Mouse (Mus musculus) liver, embryonic 13.5 days (tissue): ENCODE measurements around the gene Parg. TPM values are rescaled to one million over a fixed set of nuclear protein-coding genes. Genes with fewer than 3 reads are reported as not detected.
A peak's percentile ranks its signal among the peaks of the same experiment; 100 is the strongest.
"Not testable (repeated sequence)": the region's sequence is repeated elsewhere in the genome, so short reads cannot be mapped to it uniquely, and the experiment has no call there.

Experiments
- ATAC-seq: fragments of 200-750 bp; cut with Nextera tagmentation; 2 replicates; pipeline ENCODE4 v1.8.0; 2017; ENCODE audit warnings: low read depth, mild to moderate bottlenecking, moderate number of reproducible peaks, moderate library complexity
- DNase-seq: peaks from one replicate; pipeline ENCODE4 v3.0.0; 2022
- H3K27ac ChIP-seq: fragments of 300-500 bp; sonication (generic); 2 replicates; pipeline ENCODE4 v1.5.1; 2015; ENCODE audit warnings: moderate library complexity, mild to moderate bottlenecking, inconsistent platforms
- H3K27me3 ChIP-seq: fragments of 300-500 bp; sonication (generic); 2 replicates; pipeline ENCODE4 v1.6.1; 2015; ENCODE audit warnings: mild to moderate bottlenecking, inconsistent platforms
- H3K36me3 ChIP-seq: fragments of 300-500 bp; sonication (generic); 2 replicates; pipeline ENCODE4 v1.6.1; 2015; ENCODE audit warnings: mild to moderate bottlenecking, inconsistent platforms
- H3K4me1 ChIP-seq: fragments of 300-500 bp; sonication (generic); replicated peaks from 2 replicates; pipeline ENCODE4 v1.6.1; 2015; ENCODE audit warnings: inconsistent platforms
- H3K4me2 ChIP-seq: fragments of 300-500 bp; sonication (generic); 2 replicates; pipeline ENCODE4 v1.6.1; 2015; ENCODE audit warnings: inconsistent platforms, mild to moderate bottlenecking, moderate library complexity
- H3K4me3 ChIP-seq: fragments of 300-500 bp; sonication (generic); replicated peaks from 2 replicates; pipeline ENCODE4 v1.5.1; 2015; ENCODE audit warnings: mild to moderate bottlenecking, inconsistent platforms
- H3K9ac ChIP-seq: fragments of 300-500 bp; sonication (generic); 2 replicates; pipeline ENCODE4 v1.6.1; 2015; ENCODE audit warnings: mild to moderate bottlenecking, inconsistent platforms
- H3K9me3 ChIP-seq: fragments of 300-500 bp; sonication (generic); replicated peaks from 2 replicates; pipeline ENCODE4 v1.6.1; 2016; ENCODE audit warnings: inconsistent platforms
- WGBS: fragments of 180-500 bp; shearing (Covaris S2); methylation state at CpG from one replicate; pipeline ENCODE4 v1.1.7; 2015; ENCODE audit not compliant: insufficient replicate concordance; 5-methylcytosine and 5-hydroxymethylcytosine counted together
- polyA plus RNA-seq: library from polyadenylated mRNA; unstranded; fragments of >200 nt; fragmentation: Nextera tagmentation; extraction: Ambion mirVana; gene quantifications from 2 replicates; pipeline ENCODE4 v1.2.1, GENCODE M21; 2015

The Parg gene
- polyA plus RNA-seq, 1 experiment from 2014 or later, result 14.6 TPM

DNA sequence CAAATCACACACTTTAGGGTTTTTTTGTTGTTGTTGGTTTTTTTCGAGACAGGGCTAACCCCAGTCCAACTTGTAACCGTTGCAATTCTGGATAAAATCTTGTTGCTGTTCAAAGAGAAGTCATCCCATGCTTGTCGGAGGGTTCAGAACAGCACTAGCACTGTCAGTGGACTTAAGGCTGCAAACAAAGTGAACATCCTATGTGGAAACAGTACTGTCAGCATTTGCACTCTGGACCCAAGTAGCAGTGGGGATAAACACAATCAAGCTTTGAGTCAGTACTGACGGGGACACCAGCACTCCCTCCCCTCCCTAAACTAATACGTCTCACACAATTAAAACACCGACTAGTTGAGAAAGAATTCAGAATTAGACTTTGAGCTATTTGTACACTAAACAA, 20.9 kb upstream of the Parg start:
- H3K4me2 ChIP-seq, result no peak overlapping the region
- WGBS, result 78% methylated on average over 6 of the region's 6 CpGs
- H3K27ac ChIP-seq, result no peak overlapping the region
- H3K9ac ChIP-seq, result no peak overlapping the region
- H3K4me1 ChIP-seq, result peaks cover 13% of the 10 kb centered on the region; the same call in 1 of the 2 replicates
- no peak overlapping the region for H3K4me3 ChIP-seq
- no peaks in the 10 kb centered on the region for H3K27me3 ChIP-seq
- H3K36me3 ChIP-seq, result peaks cover 75% of the 10 kb centered on the region
- no peak for DNase-seq
- H3K9me3 ChIP-seq, result no peaks in the 10 kb centered on the region
- ATAC-seq, result no peak

DNA sequence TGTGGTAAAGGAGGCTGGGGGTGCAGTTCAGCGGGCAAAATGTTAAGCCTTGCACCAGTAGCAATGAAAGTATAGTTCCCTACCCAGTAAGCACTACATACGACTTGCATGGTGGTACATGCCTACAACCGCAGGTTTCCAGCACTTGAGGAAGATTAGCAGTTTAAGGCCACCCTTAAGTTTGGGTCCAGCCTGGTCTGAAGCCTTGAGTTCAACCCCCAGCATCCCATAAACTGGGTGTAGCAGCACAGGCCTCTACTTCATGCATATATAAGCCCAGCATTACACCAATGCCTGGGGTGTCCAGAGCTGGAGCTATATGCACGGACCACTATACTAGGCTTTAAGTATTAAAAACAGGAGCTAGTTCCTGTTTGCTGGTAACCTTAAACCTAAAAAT, 17.9 kb upstream of the Parg start:
- Histone ChIP-seq H3K4me2 (no peak overlapping the region), H3K4me3 (no peak overlapping the region), H3K4me1 (peaks cover 13% of the 10 kb centered on the region; the same call in 1 of the 2 replicates), H3K36me3 (peaks cover 91% of the 10 kb centered on the region), H3K27ac (no peak overlapping the region), H3K27me3 (no peaks in the 10 kb centered on the region), H3K9me3 (no peaks in the 10 kb centered on the region), H3K9ac (no peak overlapping the region)
- ATAC-seq, result no peak
- DNase-seq, result no peak
- 90% methylated on average over 4 of the region's 4 CpGs for WGBS

DNA sequence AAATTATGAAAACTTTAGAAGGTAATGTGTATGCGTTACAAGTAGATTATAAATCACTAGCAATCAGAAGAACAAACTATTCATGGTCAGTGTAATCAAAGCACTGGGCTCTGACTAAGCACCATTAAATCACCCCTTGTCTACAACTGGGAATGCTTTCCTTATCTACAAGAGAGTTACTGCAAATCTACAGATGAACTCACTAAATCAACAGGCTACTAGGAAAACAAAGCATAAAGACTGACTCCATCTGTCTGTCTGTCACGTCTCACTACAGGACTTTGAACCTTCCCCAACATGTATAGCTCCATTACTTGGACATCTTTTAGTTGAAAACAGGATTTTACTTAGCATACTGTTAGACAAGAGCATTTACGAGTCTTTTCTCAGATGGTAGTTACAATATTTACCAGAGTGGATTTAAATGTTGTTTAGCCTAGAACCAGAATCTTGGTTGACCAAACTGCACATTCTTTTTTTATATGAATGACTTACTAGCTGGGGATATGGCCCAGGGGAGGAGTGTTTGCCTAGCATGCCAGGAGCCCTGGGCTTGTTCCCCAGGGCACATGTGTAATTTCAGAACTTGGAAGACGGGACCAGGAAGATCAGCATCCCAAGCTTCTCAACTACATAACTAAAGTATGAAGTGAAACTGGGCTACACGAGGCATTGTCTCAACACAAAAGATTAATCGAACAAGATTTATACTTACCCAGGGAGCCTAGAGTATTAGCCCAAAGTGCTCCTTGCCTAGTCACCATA, 10.9 kb upstream of the Parg start:
- Histone ChIP-seq H3K9ac (no peak overlapping the region), H3K4me3 (no peak overlapping the region), H3K9me3 (no peaks in the 10 kb centered on the region), H3K4me2 (no peak overlapping the region), H3K36me3 (peaks cover 79% of the 10 kb centered on the region), H3K27me3 (no peaks in the 10 kb centered on the region), H3K4me1 (peaks cover 6% of the 10 kb centered on the region), H3K27ac (peak overlapping the region; percentile 43; the same call in 1 of the 2 replicates)
- DNase-seq, result no peak
- no peak for ATAC-seq
- 81% methylated on average over 6 of the region's 6 CpGs for WGBS

DNA sequence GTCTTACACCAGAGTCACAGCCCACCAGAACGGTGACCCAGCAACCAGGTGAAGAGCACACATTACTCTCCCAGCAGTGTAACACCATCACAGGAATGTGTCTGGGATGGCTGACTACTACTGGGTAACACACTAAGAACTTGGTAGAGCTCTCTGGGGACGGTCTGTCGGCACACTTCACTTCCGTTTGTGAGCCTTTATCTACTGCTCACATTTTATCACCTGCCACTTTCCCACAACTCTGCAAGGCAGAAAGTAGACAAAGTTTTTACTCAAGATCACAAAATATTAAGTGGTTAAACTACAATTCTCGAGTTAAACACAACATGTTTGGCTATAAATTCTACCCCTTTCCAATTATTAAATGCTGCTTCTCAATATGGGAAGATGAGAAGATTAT, 9.8 kb upstream of the Parg start:
- WGBS, result 50% methylated on average over 5 of the region's 5 CpGs
- Histone ChIP-seq H3K4me1 (peaks cover 6% of the 10 kb centered on the region), H3K36me3 (peaks cover 75% of the 10 kb centered on the region), H3K4me3 (no peak overlapping the region), H3K27me3 (no peaks in the 10 kb centered on the region), H3K9ac (no peak overlapping the region), H3K9me3 (no peaks in the 10 kb centered on the region), H3K4me2 (no peak overlapping the region), H3K27ac (peak overlapping the region; percentile 37; the same call in 1 of the 2 replicates)
- DNase-seq (no peak), ATAC-seq (no peak)

DNA sequence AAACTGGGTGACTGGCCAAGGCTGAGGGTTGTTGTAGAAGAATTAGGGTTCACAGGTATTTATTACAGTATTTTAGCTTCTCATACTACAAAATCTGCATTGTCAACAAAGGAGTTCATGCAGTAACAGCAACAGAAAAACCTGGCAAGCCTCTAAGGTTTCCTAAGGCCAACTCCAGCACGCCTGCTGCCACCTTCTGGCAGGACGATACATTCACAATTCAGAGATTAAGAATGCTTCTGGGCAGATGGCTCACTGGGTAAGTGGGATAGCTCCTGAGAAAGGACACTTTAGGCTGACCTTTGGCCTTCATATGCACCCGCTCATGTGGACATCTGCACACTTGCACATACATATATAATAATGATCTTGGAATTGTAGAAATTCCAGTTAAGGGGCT, 9.3 kb upstream of the Parg start:
- Histone ChIP-seq H3K4me3 (no peak overlapping the region), H3K27ac (no peak overlapping the region), H3K4me2 (no peak overlapping the region), H3K36me3 (peaks cover 75% of the 10 kb centered on the region), H3K27me3 (no peaks in the 10 kb centered on the region), H3K9ac (no peak overlapping the region), H3K4me1 (peaks cover 6% of the 10 kb centered on the region), H3K9me3 (no peaks in the 10 kb centered on the region)
- peak; percentile 48 for DNase-seq
- ATAC-seq, result peak; percentile 39; the same call in 1 of the 2 replicates
- WGBS, result 28% methylated on average over 3 of the region's 3 CpGs

DNA sequence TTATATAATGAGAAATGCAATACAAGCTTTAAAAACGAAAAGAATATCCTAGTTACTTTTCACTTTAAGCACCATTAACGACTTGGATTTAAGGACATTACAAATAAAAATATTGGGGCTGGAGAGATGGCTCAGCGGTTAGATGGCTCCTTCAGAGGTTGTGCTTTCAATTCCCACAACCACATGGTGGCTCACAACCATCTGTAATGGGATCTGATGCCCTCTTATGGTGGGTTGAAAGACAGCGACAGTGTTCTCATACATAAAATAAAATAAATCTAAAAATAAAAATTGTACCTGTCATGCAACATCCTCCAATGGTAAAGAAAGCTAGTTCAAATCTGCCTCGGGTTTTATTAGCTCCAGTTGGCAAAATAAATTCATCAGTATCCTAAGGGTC, 8.2 kb upstream of the Parg start:
- not testable (repeated sequence) for H3K4me2 ChIP-seq, H3K4me3 ChIP-seq, H3K9ac ChIP-seq, ATAC-seq, H3K4me1 ChIP-seq, H3K9me3 ChIP-seq, H3K27me3 ChIP-seq, DNase-seq, H3K27ac ChIP-seq
- H3K36me3 ChIP-seq, result peaks cover 73% of the 10 kb centered on the region
- 66% methylated on average over 5 of the region's 5 CpGs for WGBS

DNA sequence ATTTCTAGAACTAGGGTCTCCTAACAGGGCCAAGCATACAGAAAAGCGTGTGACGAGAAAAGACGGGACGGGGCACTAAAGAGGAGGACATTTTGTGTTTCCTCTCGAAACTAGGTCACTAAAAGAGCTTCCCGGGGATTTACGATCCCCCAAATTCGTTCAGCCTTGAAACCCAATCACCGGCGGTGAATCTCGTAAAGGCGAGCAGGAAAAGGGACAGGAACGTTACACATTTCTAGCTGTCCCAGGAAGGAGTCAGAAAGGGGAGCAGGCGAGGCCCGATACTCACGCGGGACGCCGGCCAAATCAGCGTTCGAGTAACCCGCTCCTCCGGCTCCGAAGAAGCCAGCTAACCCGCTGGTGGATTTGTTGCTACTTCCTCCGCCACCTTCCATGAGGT, 395 bp upstream of the Parg start:
- H3K9me3 ChIP-seq, result 0 out of 2 replicates have a peak, but pooled peaks cover 4% of the 10 kb centered on the region
- peak overlapping the region; percentile 98 for H3K9ac ChIP-seq
- peak overlapping the region; percentile 92 for H3K4me2 ChIP-seq
- H3K4me1 ChIP-seq, result peaks cover 40% of the 10 kb centered on the region
- H3K27ac ChIP-seq, result peak overlapping the region; percentile 58
- WGBS, result under 1% methylated on average over 26 of the region's 26 CpGs
- no peaks in the 10 kb centered on the region for H3K27me3 ChIP-seq
- H3K4me3 ChIP-seq, result peak overlapping the region; percentile 99
- peaks cover 35% of the 10 kb centered on the region for H3K36me3 ChIP-seq
- DNase-seq (no peak), ATAC-seq (peak; percentile 53)

DNA sequence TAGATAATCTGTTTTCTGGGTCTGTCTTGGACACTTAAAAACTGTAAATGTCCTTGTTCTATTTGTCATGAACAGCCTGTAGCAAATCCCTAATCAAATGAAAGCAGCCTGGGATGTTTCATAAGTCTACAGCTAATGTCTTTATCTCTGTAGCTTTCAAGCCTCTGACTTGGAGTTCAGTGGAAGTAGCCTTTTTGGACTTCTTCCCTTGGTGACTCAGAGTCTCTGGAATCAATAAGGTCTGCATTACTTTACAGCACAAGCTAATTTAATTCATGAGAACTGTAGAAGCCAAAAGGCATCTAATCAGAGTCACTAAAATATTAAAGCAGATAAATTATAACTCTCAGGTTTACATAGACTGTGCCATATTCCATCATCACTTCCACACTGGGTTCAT, 24.9 kb downstream of the Parg start:
- H3K9me3 ChIP-seq, result no peaks in the 10 kb centered on the region
- H3K27me3 ChIP-seq, result no peaks in the 10 kb centered on the region
- ATAC-seq (no peak), DNase-seq (no peak)
- no peak overlapping the region for H3K4me2 ChIP-seq
- H3K9ac ChIP-seq, result no peak overlapping the region
- peaks cover 6% of the 10 kb centered on the region for H3K36me3 ChIP-seq
- no peak overlapping the region for H3K27ac ChIP-seq
- H3K4me1 ChIP-seq, result no peaks in the 10 kb centered on the region
- H3K4me3 ChIP-seq, result no peak overlapping the region

DNA sequence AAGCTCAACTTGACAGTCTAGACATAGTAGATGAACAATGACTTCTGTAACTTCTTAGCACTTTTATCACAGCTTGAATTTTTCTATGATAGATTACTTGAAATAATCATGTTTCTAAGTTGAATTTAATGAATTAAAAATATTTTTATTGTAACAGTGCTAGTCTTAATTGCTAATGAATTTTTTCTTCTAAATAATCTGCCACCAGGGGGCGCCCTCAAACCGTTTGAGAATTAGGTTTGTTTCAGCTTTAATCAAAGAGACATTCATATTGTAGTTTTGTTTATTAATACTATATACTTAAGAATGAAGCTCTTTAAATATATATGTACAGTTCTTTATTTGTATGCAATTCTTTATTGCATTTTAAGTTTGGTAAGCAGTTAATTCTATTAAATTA, 27.2 kb downstream of the Parg start:
- Histone ChIP-seq H3K9me3 (no peaks in the 10 kb centered on the region), H3K36me3 (peaks cover 9% of the 10 kb centered on the region), H3K9ac (no peak overlapping the region), H3K4me2 (no peak overlapping the region), H3K4me3 (no peak overlapping the region), H3K27me3 (no peaks in the 10 kb centered on the region), H3K27ac (no peak overlapping the region), H3K4me1 (no peaks in the 10 kb centered on the region)
- WGBS, result 0% methylated on average over 2 of the region's 2 CpGs
- ATAC-seq (no peak), DNase-seq (peak; percentile 18)

DNA sequence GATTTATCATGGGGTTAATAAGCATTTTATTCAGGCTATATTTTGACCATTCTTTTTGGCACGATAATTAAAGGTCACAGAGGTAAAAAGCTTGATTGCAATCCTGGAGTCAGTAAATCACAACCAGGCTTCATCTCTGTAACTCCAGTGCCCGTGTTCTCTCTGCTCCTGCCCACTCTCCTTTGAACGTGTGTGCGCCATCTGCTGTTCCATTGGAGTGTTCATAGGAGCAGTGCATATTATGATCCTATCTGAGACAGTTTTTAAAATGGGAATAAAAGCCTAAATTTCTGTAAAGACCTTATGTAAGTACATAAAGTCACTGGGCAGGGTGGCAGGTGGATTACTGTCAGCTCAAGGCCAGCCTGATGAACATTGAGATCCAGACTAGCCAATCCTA, 40.7 kb downstream of the Parg start:
- 73% methylated on average over 4 of the region's 4 CpGs for WGBS
- Histone ChIP-seq H3K4me1 (no peaks in the 10 kb centered on the region), H3K4me3 (no peak overlapping the region), H3K4me2 (no peak overlapping the region), H3K9me3 (no peaks in the 10 kb centered on the region), H3K9ac (no peak overlapping the region), H3K27ac (no peak overlapping the region), H3K36me3 (peaks cover 35% of the 10 kb centered on the region), H3K27me3 (no peaks in the 10 kb centered on the region)
- DNase-seq (no peak), ATAC-seq (no peak)

DNA sequence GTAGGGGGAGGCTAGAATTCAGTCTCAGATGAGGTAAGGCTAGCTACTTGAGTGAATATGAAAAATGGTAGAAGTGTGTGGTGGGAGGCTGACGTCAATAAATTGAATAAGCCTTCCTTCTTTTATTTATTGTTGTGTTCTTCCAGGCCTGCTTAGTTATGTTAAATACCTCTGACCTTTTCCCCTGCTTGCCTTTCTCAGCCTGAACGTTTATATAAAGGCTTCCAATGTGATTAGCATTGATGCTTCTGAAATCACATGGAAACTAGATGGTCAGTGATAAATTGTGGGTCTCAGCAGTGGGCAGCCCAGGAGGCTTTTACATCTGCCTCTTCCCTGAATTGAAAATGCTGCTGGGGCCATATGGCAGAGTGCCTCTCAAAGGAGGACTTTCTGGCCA, 44.3 kb downstream of the Parg start:
- no peak overlapping the region for H3K9ac ChIP-seq
- DNase-seq, result no peak
- H3K27ac ChIP-seq, result no peak overlapping the region
- no peaks in the 10 kb centered on the region for H3K9me3 ChIP-seq
- peaks cover 19% of the 10 kb centered on the region for H3K36me3 ChIP-seq
- no peaks in the 10 kb centered on the region for H3K27me3 ChIP-seq
- H3K4me1 ChIP-seq, result no peaks in the 10 kb centered on the region
- WGBS, result 58% methylated on average over 2 of the region's 2 CpGs
- no peak overlapping the region for H3K4me3 ChIP-seq
- H3K4me2 ChIP-seq, result no peak overlapping the region
- no peak for ATAC-seq

DNA sequence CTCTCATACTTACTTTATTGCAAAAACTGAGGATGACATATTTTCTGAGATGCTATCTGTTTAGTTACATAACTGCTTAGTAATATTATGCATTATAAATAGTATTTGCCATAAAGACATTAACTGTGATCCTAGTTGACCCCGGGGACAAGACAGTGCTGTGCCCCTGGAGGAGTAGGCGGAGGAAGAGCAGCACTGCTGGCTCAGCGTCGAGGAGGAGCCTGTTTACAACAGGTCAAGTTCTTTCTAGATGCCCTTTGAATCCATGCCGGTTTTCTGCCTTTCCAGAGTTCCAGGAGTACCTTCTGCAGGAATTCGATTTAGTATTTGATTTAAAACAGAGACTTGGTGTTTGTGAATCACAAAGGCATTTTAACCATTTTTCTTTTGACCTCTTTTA, 47.9 kb downstream of the Parg start:
- ATAC-seq, result no peak
- H3K36me3 ChIP-seq, result peaks cover 12% of the 10 kb centered on the region
- 87% methylated on average over 6 of the region's 6 CpGs for WGBS

More for the DNA sequence above, 47.9 kb downstream of the Parg start:
- no peaks in the 10 kb centered on the region for H3K4me1 ChIP-seq
- DNase-seq, result no peak
- H3K9me3 ChIP-seq, result no peaks in the 10 kb centered on the region
- no peak overlapping the region for H3K4me2 ChIP-seq
- no peaks in the 10 kb centered on the region for H3K27me3 ChIP-seq
- H3K4me3 ChIP-seq, result no peak overlapping the region
- no peak overlapping the region for H3K27ac ChIP-seq
- H3K9ac ChIP-seq, result no peak overlapping the region
